Mouse (Mus musculus): Measurements from ENCODE around the gene Tert. TPM values are rescaled to one million over a fixed set of nuclear protein-coding genes. Genes with fewer than 3 reads are reported as not detected.

Gene Tert
- 3.0 and 6.0 TPM in 2 replicates for polyA plus RNA-seq (2015; fragmentation: Nextera tagmentation; extraction: Ambion mirVana)

DNA sequence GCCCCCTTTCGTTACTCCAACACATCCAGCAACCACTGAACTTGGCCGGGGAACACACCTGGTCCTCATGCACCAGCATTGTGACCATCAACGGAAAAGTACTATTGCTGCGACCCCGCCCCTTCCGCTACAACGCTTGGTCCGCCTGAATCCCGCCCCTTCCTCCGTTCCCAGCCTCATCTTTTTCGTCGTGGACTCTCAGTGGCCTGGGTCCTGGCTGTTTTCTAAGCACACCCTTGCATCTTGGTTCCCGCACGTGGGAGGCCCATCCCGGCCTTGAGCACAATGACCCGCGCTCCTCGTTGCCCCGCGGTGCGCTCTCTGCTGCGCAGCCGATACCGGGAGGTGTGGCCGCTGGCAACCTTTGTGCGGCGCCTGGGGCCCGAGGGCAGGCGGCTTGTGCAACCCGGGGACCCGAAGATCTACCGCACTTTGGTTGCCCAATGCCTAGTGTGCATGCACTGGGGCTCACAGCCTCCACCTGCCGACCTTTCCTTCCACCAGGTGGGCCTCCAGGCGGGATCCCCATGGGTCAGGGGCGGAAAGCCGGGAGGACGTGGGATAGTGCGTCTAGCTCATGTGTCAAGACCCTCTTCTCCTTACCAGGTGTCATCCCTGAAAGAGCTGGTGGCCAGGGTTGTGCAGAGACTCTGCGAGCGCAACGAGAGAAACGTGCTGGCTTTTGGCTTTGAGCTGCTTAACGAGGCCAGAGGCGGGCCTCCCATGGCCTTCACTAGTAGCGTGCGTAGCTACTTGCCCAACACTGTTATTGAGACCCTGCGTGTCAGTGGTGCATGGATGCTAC lies at the start of gene Tert:
TSS of gene Tert (plus strand) at position 167 of the 805 bp plus-strand sequence.
- peak; percentile 81 for DNase-seq (ENCODE audit: low spot score)

DNA sequence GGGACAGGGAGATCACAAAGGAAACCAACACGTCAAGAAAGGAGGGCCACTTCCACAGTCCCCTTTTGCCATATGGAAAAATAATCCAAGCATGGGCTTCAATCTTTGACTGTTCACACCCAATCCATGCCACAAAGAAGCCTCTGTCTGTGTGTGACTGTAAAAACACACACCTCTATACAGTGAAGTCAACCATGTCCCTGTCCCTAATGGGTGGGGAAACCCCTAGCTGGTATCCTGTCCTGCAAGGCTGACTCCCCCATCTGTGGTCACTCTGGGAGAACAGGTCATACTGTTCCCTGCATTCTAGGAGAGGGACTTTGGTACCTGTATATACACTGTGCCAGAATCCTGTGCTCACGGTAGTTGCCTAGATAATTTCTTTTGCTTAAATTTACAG lies 49.4 kb upstream of the Tert start:
- no peak for DNase-seq (ENCODE audit: low spot score)

DNA sequence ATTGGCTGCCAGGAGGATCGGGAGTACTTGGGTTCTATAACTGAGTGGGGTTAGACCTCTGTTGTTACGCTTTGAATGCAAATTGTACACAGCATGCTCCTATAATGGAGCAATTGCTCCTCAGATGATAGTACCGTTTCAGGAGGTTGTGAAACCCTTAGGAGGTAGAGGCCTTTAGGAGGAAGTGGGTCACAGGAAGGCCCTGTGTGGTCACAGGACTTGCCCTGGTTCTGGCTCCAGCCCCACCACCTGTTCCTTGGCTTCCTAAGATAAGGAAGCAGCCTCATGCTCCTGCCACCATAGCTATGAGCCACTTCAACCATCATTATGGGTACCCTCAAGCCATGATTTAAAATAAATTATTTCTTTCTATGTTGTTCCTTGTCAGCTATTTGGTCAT lies 35.2 kb upstream of the Tert start:
- no peak for DNase-seq (ENCODE audit: low spot score)

DNA sequence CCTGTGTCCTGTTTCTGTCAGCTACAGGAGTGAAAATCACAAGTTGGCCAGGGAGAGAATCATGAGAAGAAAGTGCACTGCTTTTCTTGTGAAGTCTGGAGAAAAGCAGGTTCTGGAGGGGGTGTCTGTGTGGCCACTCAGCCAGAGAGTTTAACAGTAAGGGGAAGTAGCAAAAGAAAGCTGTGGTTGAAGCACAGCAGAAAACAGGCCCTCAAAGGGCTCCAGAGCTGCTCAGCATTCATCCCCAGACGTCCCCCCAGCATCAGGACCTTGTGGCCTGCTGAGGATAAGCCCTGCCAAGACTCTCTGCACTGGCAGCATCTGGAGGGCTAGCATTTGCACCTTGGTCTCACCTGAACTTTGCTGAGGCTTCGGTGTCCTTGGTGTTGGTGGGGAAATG lies 34.2 kb upstream of the Tert start:
- no peak for DNase-seq (ENCODE audit: low spot score)

DNA sequence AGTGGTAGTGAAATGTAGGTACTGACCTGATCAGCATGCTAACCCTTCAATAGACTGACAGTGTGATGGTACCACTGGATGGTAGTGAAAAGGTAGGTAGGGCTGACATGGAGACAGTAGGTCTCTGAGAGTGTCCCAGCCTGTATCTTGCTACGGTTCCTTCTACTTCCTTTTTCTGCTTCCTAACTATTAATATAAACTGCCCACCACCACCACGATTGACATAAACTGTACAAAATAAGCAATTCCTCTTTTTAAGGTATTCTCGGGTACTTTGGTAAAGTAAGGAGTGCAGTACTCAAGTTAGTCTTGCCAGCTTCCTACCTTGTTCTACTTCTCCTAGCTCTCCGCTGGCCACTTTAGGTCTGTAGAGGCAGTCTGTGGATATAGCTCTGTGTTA lies 30.4 kb upstream of the Tert start:
- no peak for DNase-seq (ENCODE audit: low spot score)

DNA sequence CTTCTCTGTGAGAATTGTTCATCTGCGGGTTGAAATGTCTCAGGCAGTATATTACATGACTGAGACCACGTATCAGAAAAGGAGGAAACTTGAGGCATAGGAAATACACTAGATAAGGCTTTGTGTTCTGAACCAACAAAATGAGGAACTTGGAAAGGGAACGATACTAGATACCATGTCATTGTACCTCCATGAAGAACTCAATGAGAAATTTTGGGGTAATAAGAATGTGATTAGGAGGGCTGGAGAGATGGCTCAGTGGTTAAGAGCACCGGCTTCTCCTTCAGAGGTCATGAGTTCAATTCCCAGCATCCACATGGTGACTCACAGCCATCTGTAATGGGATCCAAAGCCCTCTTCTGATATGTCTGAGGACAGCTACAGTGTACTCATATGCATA lies 26.5 kb upstream of the Tert start:
- no peak for DNase-seq (ENCODE audit: low spot score)

DNA sequence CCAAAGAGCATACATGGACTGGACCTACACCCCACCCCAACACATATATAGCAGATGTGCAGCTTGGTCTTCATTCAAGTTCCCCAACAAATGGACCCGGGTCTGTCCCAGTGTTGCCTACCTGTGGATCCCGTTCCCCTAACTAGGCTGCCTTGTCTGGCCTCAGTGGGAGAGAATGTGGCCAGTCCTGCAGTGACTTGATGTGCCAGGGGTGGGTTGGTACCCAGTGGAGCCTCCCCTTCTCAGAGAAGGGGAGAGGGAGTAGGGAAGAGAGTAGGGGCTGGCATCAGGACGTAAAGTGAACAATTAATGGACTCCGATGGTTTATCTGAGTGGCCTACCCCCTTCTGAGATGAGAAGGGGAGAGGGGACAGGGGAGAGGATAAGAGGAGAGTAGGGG lies 23.7 kb upstream of the Tert start:
- DNase-seq (ENCODE audit: low spot score): no peak

DNA sequence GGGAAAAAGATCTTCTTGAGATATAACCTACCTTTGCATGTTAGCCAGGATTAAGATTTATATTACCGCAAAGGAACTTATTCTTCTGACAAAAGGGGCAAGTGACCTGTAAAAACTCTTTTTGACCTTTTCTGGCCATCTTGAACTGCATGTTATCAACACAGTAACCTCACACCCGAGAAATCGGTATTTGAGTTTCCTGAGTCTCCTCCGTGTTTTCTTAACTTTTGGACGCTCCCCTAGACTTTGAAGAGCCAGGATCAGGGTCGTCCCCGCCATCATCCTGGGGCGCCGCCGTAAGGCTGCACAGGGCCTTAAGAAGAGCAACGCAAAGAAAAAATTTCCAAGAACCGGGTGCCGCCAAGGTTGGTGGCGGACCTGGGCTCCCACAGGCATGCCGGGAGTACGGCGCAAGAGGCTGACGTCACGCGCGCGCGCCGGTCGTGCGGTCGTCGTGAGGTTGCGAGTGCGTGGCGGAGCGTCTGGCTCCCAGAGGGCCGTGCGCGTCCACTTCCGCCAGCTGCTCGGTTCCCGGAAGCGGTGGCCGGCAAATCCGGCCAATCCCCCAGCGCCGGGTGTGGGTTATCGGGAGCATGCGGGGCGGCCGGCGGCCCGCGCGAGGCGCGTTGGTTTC lies 23.1 kb upstream of the Tert start, which contains the start of gene Clptm1l:
TSS of gene Clptm1l (plus strand) at position 485 of the 634 bp plus-strand sequence.
- DNase-seq (ENCODE audit: low spot score): peak; percentile 93

DNA sequence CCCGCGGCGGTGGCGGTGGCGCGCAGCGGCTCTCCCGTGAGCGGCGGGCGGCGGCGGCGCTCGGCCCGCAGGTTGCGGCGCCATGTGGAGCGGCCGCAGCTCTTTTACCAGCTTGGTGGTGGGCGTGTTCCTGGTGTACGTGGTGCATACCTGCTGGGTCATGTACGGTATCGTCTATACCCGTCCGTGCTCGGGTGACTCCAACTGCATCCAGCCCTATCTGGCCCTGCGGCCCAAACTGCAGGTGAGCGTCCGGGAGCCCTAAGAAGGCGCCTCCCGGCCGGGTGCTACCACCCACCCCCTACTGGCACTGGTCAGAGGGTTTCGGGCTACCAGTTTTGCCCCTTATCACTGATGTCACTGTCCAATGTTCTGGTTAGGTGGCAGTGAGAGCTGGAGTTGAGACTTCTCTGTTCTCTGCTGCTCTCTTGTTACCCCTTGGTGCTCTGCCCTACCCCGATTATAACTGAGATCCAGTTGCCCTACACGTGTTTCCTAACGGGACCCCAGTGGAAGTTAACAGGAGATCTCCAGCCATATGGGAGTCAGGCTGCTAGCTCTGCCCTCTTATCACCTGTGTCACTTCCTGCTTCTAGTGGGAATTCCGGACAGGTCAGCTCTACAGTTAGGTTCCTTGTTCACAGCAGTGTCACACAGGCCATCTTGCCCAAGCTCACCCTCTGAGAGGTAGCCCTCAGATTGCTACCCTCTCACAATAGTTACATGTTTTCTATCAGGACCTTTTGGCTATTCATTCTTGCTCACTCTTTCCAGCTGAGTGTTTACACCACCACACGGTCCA lies 22.4 kb upstream of the Tert start:
- DNase-seq (ENCODE audit: low spot score): peak; percentile 23

DNA sequence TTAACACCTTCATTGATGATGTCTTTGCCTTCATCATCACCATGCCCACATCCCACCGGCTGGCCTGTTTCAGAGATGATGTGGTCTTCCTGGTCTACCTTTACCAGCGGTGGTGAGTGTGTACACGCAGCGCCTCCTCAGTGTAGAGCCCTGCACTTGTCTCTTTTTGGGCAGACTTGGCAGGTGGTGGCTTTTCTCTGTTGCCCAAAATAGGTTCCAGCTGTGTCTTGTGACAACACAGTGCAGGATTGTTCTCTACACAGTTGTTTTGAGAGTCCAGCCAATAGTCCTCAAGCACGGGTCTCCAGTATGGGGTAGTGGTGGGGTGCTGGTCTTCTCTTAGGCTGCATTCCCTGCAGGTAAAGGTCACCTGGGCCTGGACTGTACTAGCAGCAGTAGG lies 8.3 kb upstream of the Tert start:
- DNase-seq (ENCODE audit: low spot score): no peak

DNA sequence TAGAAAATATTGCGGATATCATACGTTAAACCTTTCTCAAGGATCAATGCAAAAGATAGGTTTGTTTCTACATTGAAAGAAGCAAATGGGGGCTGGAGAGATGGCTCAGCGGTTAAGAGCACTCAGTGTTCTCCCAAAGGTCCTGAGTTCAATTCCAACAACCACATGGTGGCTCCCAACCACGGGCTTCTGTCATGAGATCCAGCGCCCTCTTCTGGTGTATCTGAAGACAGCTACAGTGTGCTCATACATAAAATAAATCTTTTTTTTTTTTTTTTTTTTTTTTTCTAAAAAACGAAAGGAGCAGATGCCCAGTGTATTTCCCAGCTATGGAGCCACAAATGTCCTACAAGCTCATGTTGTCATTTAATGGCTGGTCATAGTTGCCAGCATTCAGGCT lies 6.1 kb upstream of the Tert start:
- DNase-seq (ENCODE audit: low spot score): peak; percentile 50

DNA sequence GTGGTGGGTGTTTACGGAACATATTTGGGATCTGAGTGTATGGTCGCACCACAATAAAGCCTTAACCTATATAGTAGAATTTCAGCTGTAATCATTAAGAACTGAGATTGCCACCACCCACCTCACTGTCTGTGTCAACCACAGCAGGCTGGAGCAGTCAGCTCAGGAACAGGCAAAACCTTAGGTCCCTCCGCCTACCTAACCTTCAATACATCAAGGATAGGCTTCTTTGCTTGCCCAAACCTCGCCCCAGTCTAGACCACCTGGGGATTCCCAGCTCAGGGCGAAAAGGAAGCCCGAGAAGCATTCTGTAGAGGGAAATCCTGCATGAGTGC lies 334 bp upstream of the Tert start:
- DNase-seq (ENCODE audit: low spot score): no peak

DNA sequence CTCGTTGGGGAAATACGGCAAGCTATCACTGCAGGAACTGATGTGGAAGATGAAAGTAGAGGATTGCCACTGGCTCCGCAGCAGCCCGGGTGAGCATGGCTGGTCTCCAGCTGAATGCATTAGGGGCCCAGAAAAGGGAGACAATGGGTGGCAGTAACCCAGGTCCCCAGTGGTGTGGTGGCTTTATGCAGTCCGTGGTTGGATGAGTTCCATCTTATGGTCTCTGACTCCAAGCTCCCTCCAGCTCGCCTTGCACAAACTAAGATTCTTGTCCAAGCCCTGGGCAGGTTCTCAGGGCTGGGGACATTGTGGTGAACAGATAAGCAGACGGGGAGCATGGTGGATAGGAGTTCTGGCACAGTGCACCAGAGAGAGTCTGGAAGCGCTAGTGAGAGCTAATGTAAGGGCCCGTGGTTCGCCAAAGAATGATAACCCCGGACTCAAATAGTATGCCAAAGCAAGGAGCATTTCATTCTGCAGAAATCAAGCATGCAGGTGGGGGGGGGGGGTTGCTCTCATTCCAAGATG lies 1.9 kb downstream of the Tert start:
- DNase-seq (ENCODE audit: low spot score): no peak

DNA sequence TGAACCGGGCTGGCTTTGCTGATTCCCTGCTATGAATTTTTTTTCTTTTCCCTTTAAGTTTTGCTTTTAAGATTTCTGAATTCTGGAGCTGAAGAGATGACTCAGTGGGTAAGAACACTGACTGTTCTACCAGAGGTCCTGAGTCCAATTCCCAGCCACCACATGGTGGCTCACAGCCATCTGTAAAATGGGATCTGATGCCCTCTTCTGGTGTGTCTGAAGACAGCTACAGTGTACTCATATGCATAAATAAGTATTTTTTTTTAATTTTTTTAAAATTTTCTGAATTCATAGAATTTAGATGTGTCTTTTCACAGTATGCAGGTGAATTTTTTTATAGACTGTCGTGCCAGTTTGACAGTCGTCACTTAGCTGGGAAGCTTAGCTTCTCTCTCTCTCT lies 5.1 kb downstream of the Tert start:
- DNase-seq (ENCODE audit: low spot score): no peak

DNA sequence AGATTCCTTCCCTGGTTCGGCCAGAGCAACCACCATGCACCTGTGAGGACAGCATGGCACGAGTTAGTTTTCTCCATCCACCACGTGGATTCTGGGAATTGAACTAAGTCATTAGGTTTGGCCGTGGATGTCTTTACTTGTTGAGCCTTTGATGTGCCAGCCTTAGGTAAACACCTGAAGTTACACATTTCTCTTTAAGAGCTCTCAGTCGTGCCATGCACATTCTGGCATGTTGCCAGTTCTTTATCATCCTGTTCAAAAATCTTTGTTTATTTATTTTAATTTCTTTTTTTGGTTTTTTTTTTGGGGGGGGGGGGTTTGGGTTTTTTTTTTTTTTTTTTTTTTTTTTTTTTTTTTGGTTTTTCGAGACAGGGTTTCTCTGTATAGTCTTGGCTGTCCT lies 11.1 kb downstream of the Tert start:
- no peak for DNase-seq (ENCODE audit: low spot score)

DNA sequence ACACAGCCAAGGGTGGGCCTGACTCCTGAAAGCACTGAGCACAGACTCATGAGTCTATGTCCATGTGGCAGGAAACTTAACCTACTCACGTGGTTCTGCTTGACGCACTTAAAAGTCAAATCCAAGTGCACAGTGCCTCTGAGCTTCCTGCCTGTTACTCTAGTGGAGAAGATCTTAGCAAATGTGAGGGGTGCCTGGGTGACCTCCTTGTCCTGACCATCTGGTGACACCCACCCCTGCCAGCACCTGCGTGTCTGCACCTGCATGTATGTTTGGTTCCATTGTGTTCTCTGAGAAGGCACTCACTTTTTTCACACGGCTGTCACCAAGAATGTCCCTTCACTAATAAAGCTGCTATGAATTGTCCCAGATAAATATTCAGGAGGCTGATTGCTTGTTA lies 14.6 kb downstream of the Tert start:
- peak; percentile 86 for DNase-seq (ENCODE audit: low spot score)

DNA sequence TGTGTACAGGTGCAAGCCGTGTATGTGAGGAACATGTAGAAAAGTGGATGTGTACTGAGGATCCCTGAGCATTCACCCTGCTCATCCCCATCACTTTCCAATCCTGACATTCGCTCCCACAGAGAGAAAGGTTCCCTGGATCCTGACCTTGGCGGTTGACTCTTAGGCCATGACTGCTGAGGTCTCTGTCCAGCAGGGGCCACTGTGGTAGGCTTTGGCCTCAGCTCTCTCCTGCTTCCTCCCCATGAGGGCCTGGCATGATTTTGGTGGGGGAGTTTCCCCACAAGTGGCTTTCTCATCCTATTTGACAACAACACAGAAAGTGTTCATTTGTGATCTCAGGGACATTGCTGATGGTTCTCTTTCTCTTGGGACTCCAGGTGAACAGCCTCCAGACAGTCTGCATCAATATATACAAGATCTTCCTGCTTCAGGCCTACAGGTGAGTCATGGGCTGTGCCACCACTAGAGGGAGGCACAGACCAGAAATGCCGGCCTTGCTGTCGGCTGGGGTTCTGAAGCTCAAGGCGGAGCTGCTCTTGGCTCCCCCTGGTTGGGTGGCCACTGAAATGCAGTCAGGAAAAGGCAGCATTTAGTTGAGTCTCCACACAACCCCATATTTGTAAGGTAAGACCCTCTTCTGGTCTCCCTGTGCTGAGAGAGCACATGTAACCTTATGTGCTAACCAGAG lies 19.8 kb downstream of the Tert start:
- peak; percentile 93 for DNase-seq (ENCODE audit: low spot score)

DNA sequence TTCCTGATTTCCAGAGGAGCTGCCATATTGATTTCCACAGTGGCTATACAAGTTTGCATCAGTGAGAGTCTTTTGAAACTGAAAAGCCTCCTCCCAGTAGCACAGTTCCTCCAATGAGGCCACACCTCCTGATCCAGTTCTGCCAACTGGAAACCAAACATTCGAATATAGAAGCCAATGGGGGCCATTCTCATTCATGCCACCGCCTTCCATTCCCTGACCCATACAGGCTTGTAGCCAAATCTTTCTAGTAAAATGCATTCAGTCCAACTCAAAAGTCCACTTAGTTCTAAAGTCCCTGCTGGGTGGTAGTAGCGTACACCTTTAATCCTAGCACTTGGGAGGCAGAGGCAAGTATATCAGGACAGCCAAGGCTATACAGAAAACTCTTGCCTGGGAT lies 26.6 kb downstream of the Tert start:
- DNase-seq (ENCODE audit: low spot score): no peak

DNA sequence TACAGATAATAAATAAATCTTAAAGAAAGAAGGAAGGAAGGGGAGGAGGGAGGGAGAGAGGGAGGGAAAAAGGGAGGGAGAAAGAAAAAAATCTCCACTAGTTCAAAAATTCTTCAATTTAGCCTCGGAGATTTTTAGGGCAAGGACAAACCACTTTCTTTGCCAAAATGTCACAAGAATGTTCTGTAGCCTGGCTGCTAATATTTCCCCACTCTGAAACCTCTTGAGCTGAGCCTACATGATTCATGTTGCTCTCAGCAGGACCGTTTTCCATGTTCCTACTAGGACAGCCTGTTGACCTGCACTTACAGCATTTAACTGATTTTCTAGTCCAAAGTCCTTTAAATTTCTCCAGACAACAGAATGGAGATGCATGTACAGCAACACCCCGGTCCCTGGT lies 28.3 kb downstream of the Tert start:
- no peak for DNase-seq (ENCODE audit: low spot score)

DNA sequence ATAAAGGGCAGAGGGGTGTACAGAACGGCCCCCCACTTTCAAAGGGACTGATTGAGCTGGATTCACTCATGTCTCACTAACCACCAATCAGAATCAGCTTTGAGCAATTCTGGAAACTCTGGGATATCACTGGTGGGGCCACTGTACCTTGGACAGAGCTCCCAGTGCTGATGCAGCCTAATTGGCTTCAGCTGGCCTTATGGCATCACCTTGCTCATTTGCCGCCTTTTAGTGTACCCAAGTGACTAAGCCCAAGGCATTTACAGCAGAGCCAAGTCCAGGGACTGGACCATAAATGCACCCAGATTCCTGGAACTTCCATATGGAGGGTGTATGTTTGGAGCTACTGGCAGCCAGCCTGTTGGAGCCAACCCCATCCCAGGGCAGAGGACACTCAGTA lies 32.2 kb downstream of the Tert start:
- DNase-seq (ENCODE audit: low spot score): no peak

DNA sequence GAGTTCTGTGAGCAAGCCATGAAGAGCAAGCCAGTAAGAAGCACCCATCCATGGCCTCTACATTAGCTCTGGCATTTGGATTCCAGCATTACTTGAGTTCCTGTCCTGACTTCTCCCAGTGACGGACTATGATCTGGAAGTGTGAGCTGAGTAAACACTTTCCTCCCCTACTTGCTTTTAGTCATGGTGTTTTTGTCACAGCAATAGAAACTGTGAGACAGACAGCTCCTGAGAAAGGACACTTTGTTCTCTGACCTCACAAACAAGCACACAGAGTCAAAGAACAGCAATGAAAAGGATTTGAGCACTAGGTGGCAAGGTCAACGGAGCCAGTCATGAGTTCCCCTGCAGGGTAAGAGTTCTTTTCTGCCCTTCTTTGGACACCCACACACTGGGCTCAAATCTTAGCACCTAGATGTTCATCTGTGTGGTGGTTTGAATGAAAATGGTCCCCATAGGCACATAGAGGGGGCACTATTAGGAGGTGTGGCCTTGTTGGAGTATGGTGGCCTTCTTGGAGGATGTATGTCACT lies 33.5 kb downstream of the Tert start:
- DNase-seq (ENCODE audit: low spot score): no peak

Data from thymus, postnatal 0 days (tissue).